Mouse (Mus musculus) myocyte (in vitro differentiated cells): Measurements from ENCODE around the gene Asic2. TPM values are rescaled to one million over a fixed set of nuclear protein-coding genes. Genes with fewer than 3 reads are reported as not detected.

ENCODE experiments used
- H3K27me3 ChIP-seq: one replicate; pipeline ENCODE4 v1.6.1; 2011; ENCODE audit not compliant: control insufficient read depth, insufficient read depth, insufficient read length
- H3K36me3 ChIP-seq: one replicate; pipeline ENCODE4 v1.6.1; 2011; ENCODE audit not compliant: control insufficient read depth, insufficient read depth
- H3K4me2 ChIP-seq: one replicate; pipeline ENCODE4 v1.6.1; 2011; ENCODE audit warnings: low read depth, control low read depth
- H3K4me3 ChIP-seq: one replicate; pipeline ENCODE4 v1.5.1; 2011; ENCODE audit warnings: mild to moderate bottlenecking, control low read depth, moderate library complexity
- H3K79me2 ChIP-seq: one replicate; pipeline ENCODE4 v1.6.1; 2011; ENCODE audit not compliant: control insufficient read depth, insufficient read depth
- H3ac ChIP-seq: one replicate; pipeline ENCODE4 v1.6.1; 2011; ENCODE audit not compliant: control insufficient read depth, insufficient read length
- CEBPB ChIP-seq: IDR thresholded peaks from 2 replicates; pipeline ENCODE4 v1.6.1; 2011; ENCODE audit warnings: mild to moderate bottlenecking, moderate library complexity; ENCODE audit not compliant: poor library complexity, insufficient read depth, severe bottlenecking
- E2F4 ChIP-seq: IDR thresholded peaks from one replicate; pipeline ENCODE4 v1.6.1; 2011; ENCODE audit warnings: mild to moderate bottlenecking, control low read depth, moderate library complexity; ENCODE audit not compliant: insufficient read depth
- MAX ChIP-seq: IDR thresholded peaks from one replicate; pipeline ENCODE4 v1.6.1; 2011; ENCODE audit warnings: low read depth, mild to moderate bottlenecking, control low read depth
- MYOD1 ChIP-seq, 3 experiments: IDR thresholded peaks; one replicate each; pipeline ENCODE4 v1.6.1; 2011; ENCODE audit warnings: control low read depth in 2 of 3, low read depth in 2 of 3, mild to moderate bottlenecking in 2 of 3, moderate library complexity in 1 of 3; ENCODE audit not compliant: insufficient read length in 2 of 3, control insufficient read depth in 1 of 3
- MYOG ChIP-seq, 3 experiments: IDR thresholded peaks; one replicate each; pipeline ENCODE4 v1.6.1; 2011; ENCODE audit warnings: control low read depth in 2 of 3, low read depth in 2 of 3, mild to moderate bottlenecking in 2 of 3; ENCODE audit not compliant: insufficient read length in 2 of 3, control insufficient read depth in 1 of 3, insufficient read depth in 1 of 3
- POLR2A ChIP-seq: IDR thresholded peaks from one replicate; pipeline ENCODE4 v1.6.1; 2011; ENCODE audit warnings: low read depth, mild to moderate bottlenecking, control low read depth, moderate library complexity; ENCODE audit not compliant: insufficient read length
- POLR2AphosphoS2 ChIP-seq: IDR thresholded peaks from one replicate; pipeline ENCODE4 v1.6.1; 2011; ENCODE audit warnings: low read depth, control low read depth; ENCODE audit not compliant: insufficient read length
- REST ChIP-seq: IDR thresholded peaks from one replicate; pipeline ENCODE4 v1.6.1; 2011; ENCODE audit warnings: mild to moderate bottlenecking, control low read depth, moderate library complexity; ENCODE audit not compliant: insufficient read depth, insufficient read length
- SRF ChIP-seq: IDR thresholded peaks from one replicate; pipeline ENCODE4 v1.6.1; 2011; ENCODE audit warnings: low read depth; ENCODE audit not compliant: control insufficient read depth, insufficient read length
- TCF12 ChIP-seq: IDR thresholded peaks from one replicate; pipeline ENCODE4 v1.6.1; 2011; ENCODE audit warnings: mild to moderate bottlenecking, control low read depth; ENCODE audit not compliant: poor library complexity, insufficient read depth, severe bottlenecking
- TCF3 ChIP-seq: IDR thresholded peaks from one replicate; pipeline ENCODE4 v1.6.1; 2011; ENCODE audit warnings: low read depth, control low read depth; ENCODE audit not compliant: insufficient read length
- USF1 ChIP-seq: IDR thresholded peaks from one replicate; pipeline ENCODE4 v1.6.1; 2011; ENCODE audit warnings: low read depth, mild to moderate bottlenecking, control low read depth, moderate library complexity
- polyA plus RNA-seq: library from polyadenylated mRNA; unstranded; fragments of >200 nt; fragmentation: generic; extraction: Trizol; gene quantifications from one replicate; pipeline ENCODE4 v1.2.1, GENCODE M21; 2012; ENCODE audit warnings: missing spikeins

The Asic2 gene
- polyA plus RNA-seq, 1 experiment, result not detected

GRCm38 (mm10) chr11:81512434-81512833 is 455.8 kb downstream of the Asic2 start:
- H3K4me3 ChIP-seq, result no peak overlapping the region
- TF ChIP-seq MYOG (IDR thresholded peaks at IDR 0.05; ENCODE audit: control insufficient read depth in 1 of 3, insufficient read depth in 1 of 3, insufficient read length in 2 of 3, low read depth in 2 of 3), result no peak
- TF ChIP-seq MYOD1 (IDR thresholded peaks at IDR 0.05; ENCODE audit: control insufficient read depth in 1 of 3, insufficient read length in 2 of 3, low read depth in 2 of 3), result no peak
- no peak for TF ChIP-seq REST
- TF ChIP-seq E2F4, result no peak
- no peaks in the 10 kb centered on the region for H3K79me2 ChIP-seq
- no peak overlapping the region for H3K4me2 ChIP-seq
- H3ac ChIP-seq, result no peak overlapping the region
- no peaks in the 10 kb centered on the region for H3K27me3 ChIP-seq
- no peaks in the 10 kb centered on the region for H3K36me3 ChIP-seq

- Histone ChIP-seq H3K36me3 (no peaks in the 10 kb centered on the region), H3ac (no peak overlapping the region), H3K4me2 (no peak overlapping the region), H3K27me3 (no peaks in the 10 kb centered on the region), H3K79me2 (no peaks in the 10 kb centered on the region), H3K4me3 (no peak overlapping the region)
- TF ChIP-seq MYOD1 (IDR thresholded peaks at IDR 0.05; ENCODE audit: control insufficient read depth in 1 of 3, insufficient read length in 2 of 3, low read depth in 2 of 3), result no peak
- TF ChIP-seq TCF12, result no peak
- TF ChIP-seq MAX, result no peak
Observed at GRCm38 (mm10) chr11:81511401-81511800, 456.9 kb downstream of the Asic2 start.

- Histone ChIP-seq H3ac (no peak overlapping the region), H3K4me2 (no peak overlapping the region), H3K27me3 (no peaks in the 10 kb centered on the region), H3K79me2 (no peaks in the 10 kb centered on the region), H3K4me3 (no peak overlapping the region), H3K36me3 (no peaks in the 10 kb centered on the region)
- TF ChIP-seq POLR2A (no peak), MYOG (IDR thresholded peaks at IDR 0.05; ENCODE audit: control insufficient read depth in 1 of 3, insufficient read depth in 1 of 3, insufficient read length in 2 of 3, low read depth in 2 of 3) (no peak), MYOD1 (IDR thresholded peaks at IDR 0.05; ENCODE audit: control insufficient read depth in 1 of 3, insufficient read length in 2 of 3, low read depth in 2 of 3) (no peak), TCF12 (no peak), POLR2AphosphoS2 (no peak), SRF (no peak), CEBPB (no peak), REST (no peak), USF1 (no peak), E2F4 (no peak)
Observed at GRCm38 (mm10) chr11:81508385-81509233, 459.6 kb downstream of the Asic2 start.

- Histone ChIP-seq H3K27me3 (no peaks in the 10 kb centered on the region), H3K79me2 (no peaks in the 10 kb centered on the region), H3K4me2 (no peak overlapping the region), H3ac (no peak overlapping the region), H3K4me3 (no peak overlapping the region), H3K36me3 (no peaks in the 10 kb centered on the region)
- TF ChIP-seq POLR2A (no peak), REST (no peak), POLR2AphosphoS2 (no peak), SRF (no peak), E2F4 (no peak), TCF12 (no peak), CEBPB (no peak), TCF3 (no peak), MYOD1 (IDR thresholded peaks at IDR 0.05; ENCODE audit: control insufficient read depth in 1 of 3, insufficient read length in 2 of 3, low read depth in 2 of 3) (no peak), USF1 (no peak), MYOG (IDR thresholded peaks at IDR 0.05; ENCODE audit: control insufficient read depth in 1 of 3, insufficient read depth in 1 of 3, insufficient read length in 2 of 3, low read depth in 2 of 3) (no peak), MAX (no peak)
Observed at GRCm38 (mm10) chr11:81504791-81505430, 463.3 kb downstream of the Asic2 start.
